13 mouse cellular contexts compared by ENCODE assay signal in genomic region chr1:160149291-160149906, GRCm38 (mm10). TPM values are rescaled to one million over a fixed set of nuclear protein-coding genes. Genes with fewer than 3 reads are reported as not detected.
A peak's percentile ranks its signal among the peaks of the same experiment; 100 is the strongest.
DNase-seq lines count a peak whose midpoint lies in the region; ATAC-seq and TF ChIP-seq lines count a peak whose summit lies in the region.
"Had no signal": no experiment of that assay in that cellular context is flagged by ENCODE, and none has a peak within 500 bp of the region (broad histone marks: within the 10 kb centered on the region; RNA-seq: fewer than 3 reads in every experiment).

No protein-coding gene starts in this region.

- no peaks in the 10 kb centered on the region for H3K9me3 ChIP-seq in embryonic facial prominence, embryonic 14.5 days (ENCODE audit: control insufficient read depth, low read length)
- H3K9me3 ChIP-seq in hindbrain, embryonic 16.5 days (ENCODE audit: control insufficient read depth, low read length) = no peaks in the 10 kb centered on the region
- no peaks in the 10 kb centered on the region for H3K9me3 ChIP-seq in midbrain, embryonic 10.5 days (replicated peaks)
- no peaks in the 10 kb centered on the region for H3K9me3 ChIP-seq in intestine, embryonic 15.5 days
- no peaks in the 10 kb centered on the region for H3K9me3 ChIP-seq in liver, postnatal 0 days (ENCODE audit: low read length)
- H3K9me3 ChIP-seq: limb, embryonic 13.5 days had no signal

- intact Hi-C loops in gastrocnemius, adult 2 months (cut with DNase I) = no loop called here

- H3K27me3 ChIP-seq in embryonic facial prominence, embryonic 14.5 days (replicated peaks; ENCODE audit: control insufficient read depth, insufficient read depth, low read length) = 0 out of 2 replicates have a peak, but pooled peaks cover 2% of the 10 kb centered on the region
- H3K27me3 ChIP-seq in hindbrain, embryonic 16.5 days (replicated peaks; ENCODE audit: control insufficient read depth, insufficient read depth, low read length) = no peaks in the 10 kb centered on the region
- no peaks in the 10 kb centered on the region for H3K27me3 ChIP-seq in midbrain, embryonic 10.5 days (ENCODE audit: low read depth, poor library complexity, severe bottlenecking)
- no peaks in the 10 kb centered on the region for H3K27me3 ChIP-seq in intestine, embryonic 15.5 days (replicated peaks)
- no peaks in the 10 kb centered on the region for H3K27me3 ChIP-seq in liver, postnatal 0 days (ENCODE audit: insufficient read depth, low read length)

- no peak overlapping the region for H3K9ac ChIP-seq in embryonic facial prominence, embryonic 14.5 days (ENCODE audit: low read depth, low read length)
- H3K9ac ChIP-seq in hindbrain, embryonic 16.5 days (ENCODE audit: low read depth, low read length) = no peak overlapping the region
- H3K9ac ChIP-seq in intestine, embryonic 15.5 days = no peak overlapping the region
- no peak overlapping the region for H3K9ac ChIP-seq in liver, postnatal 0 days (replicated peaks)
- H3K9ac ChIP-seq: limb, embryonic 13.5 days had no signal

- no peak for ATAC-seq in embryonic facial prominence, embryonic 14.5 days (ENCODE audit: low read depth)
- ATAC-seq in hindbrain, embryonic 16.5 days = peak; percentile 87
- ATAC-seq in intestine, embryonic 15.5 days = no peak
- no peak for ATAC-seq in liver, postnatal 0 days

- no peak overlapping the region for H3K4me3 ChIP-seq in embryonic facial prominence, embryonic 14.5 days (ENCODE audit: low read depth, low read length)
- H3K4me3 ChIP-seq in hindbrain, embryonic 16.5 days (ENCODE audit: low read length) = no peak overlapping the region
- H3K4me3 ChIP-seq in midbrain, embryonic 10.5 days = no peak overlapping the region
- H3K4me3 ChIP-seq in gastrocnemius, adult 2 months = no peak overlapping the region
- no peak overlapping the region for H3K4me3 ChIP-seq in intestine, embryonic 15.5 days (replicated peaks)
- no peak overlapping the region for H3K4me3 ChIP-seq in liver, postnatal 0 days (ENCODE audit: low read depth, low read length)
- H3K4me3 ChIP-seq: erythroblast, embryonic 14.5 days; limb, embryonic 13.5 days had no signal

- WGBS in embryonic facial prominence, embryonic 14.5 days = 29% methylated on average over 11 of the region's 11 CpGs
- WGBS in hindbrain, embryonic 16.5 days = 54% methylated on average over 11 of the region's 11 CpGs
- WGBS in midbrain, embryonic 10.5 days = 73% methylated on average over 11 of the region's 11 CpGs
- WGBS in intestine, embryonic 15.5 days = 54% methylated on average over 11 of the region's 11 CpGs
- 69% methylated on average over 11 of the region's 11 CpGs for WGBS in liver, postnatal 0 days (ENCODE audit: insufficient replicate concordance)

- 0 out of 2 replicates have a peak overlapping the region, but pooled peaks have one; percentile 0 for H3K27ac ChIP-seq in embryonic facial prominence, embryonic 14.5 days (replicated peaks; ENCODE audit: low read depth, low read length)
- 0 out of 2 replicates have a peak overlapping the region, but pooled peaks have one; percentile 13 for H3K27ac ChIP-seq in hindbrain, embryonic 16.5 days (ENCODE audit: low read depth, low read length)
- H3K27ac ChIP-seq in midbrain, embryonic 10.5 days (replicated peaks) = 0 out of 2 replicates have a peak overlapping the region, but pooled peaks have one; percentile 33
- H3K27ac ChIP-seq in gastrocnemius, adult 2 months = no peak overlapping the region
- no peak overlapping the region for H3K27ac ChIP-seq in intestine, embryonic 15.5 days
- no peak overlapping the region for H3K27ac ChIP-seq in liver, postnatal 0 days (ENCODE audit: low read depth)
- H3K27ac ChIP-seq: limb, embryonic 13.5 days had no signal

- H3K4me1 ChIP-seq in embryonic facial prominence, embryonic 14.5 days (ENCODE audit: control insufficient read depth, insufficient read depth, low read length) = peaks cover 16% of the 10 kb centered on the region; the same call in 1 of the 2 replicates
- H3K4me1 ChIP-seq in hindbrain, embryonic 16.5 days (ENCODE audit: control insufficient read depth, insufficient read depth, low read depth, low read length) = no peaks in the 10 kb centered on the region
- H3K4me1 ChIP-seq in midbrain, embryonic 10.5 days = peaks cover 10% of the 10 kb centered on the region; the same call in 1 of the 2 replicates
- no peaks in the 10 kb centered on the region for H3K4me1 ChIP-seq in intestine, embryonic 15.5 days (replicated peaks)
- no peaks in the 10 kb centered on the region for H3K4me1 ChIP-seq in liver, postnatal 0 days (ENCODE audit: insufficient read depth)

- no peak for TF ChIP-seq CTCF in gastrocnemius, adult 2 months (IDR thresholded peaks at IDR 0.05)
- TF ChIP-seq CTCF in liver, postnatal 0 days (IDR thresholded peaks at IDR 0.05; ENCODE audit: low read depth) = no peak

- TF ChIP-seq EP300 in liver, postnatal 0 days (IDR thresholded peaks at IDR 0.05; ENCODE audit: low read depth) = no peak

- DNase-seq in Muller cell, postnatal 12 days (ENCODE audit: inconsistent ontology term) = peak; percentile 47
- peak; percentile 75 for DNase-seq in embryonic facial prominence, embryonic 14.5 days (ENCODE audit: low spot score)
- no peak for DNase-seq in midbrain, embryonic 10.5 days (ENCODE audit: low spot score)
- no peak for DNase-seq in gastrocnemius, adult 2 months
- DNase-seq in gastrocnemius, adult 8-10 months (ENCODE audit: low spot score in 2 of 2) = no peak
- DNase-seq in liver, postnatal 0 days = no peak
- DNase-seq: thymus, postnatal 25 days had no signal

- H3K36me3 ChIP-seq in embryonic facial prominence, embryonic 14.5 days (ENCODE audit: control insufficient read depth, insufficient read depth, low read length) = no peaks in the 10 kb centered on the region
- no peaks in the 10 kb centered on the region for H3K36me3 ChIP-seq in hindbrain, embryonic 16.5 days (ENCODE audit: control insufficient read depth, insufficient read depth, low read length)
- H3K36me3 ChIP-seq in midbrain, embryonic 10.5 days = no peaks in the 10 kb centered on the region
- H3K36me3 ChIP-seq in intestine, embryonic 15.5 days = no peaks in the 10 kb centered on the region
- H3K36me3 ChIP-seq in liver, postnatal 0 days (replicated peaks; ENCODE audit: insufficient read depth, low read length) = no peaks in the 10 kb centered on the region
- H3K36me3 ChIP-seq: limb, embryonic 13.5 days had no signal

- peak overlapping the region; percentile 10; the same call in 1 of the 2 replicates for H3K4me2 ChIP-seq in embryonic facial prominence, embryonic 14.5 days (ENCODE audit: low read depth, low read length)
- no peak overlapping the region for H3K4me2 ChIP-seq in hindbrain, embryonic 16.5 days (ENCODE audit: low read length)
- no peak overlapping the region for H3K4me2 ChIP-seq in intestine, embryonic 15.5 days (replicated peaks)
- H3K4me2 ChIP-seq in liver, postnatal 0 days (ENCODE audit: low read depth, low read length) = no peak overlapping the region
- H3K4me2 ChIP-seq: limb, embryonic 13.5 days had no signal

RNA-seq across cellular contexts. Expression of gene Tnn, which starts 4.0 kb away (rescaled TPM):
- polyA plus RNA-seq in embryonic facial prominence, embryonic 14.5 days (2014; fragmentation: Nextera tagmentation; extraction: Ambion mirVana) = 10.9 and 17.2 TPM in 2 replicates
- polyA plus RNA-seq in hindbrain, embryonic 16.5 days (2015; fragmentation: Nextera tagmentation; extraction: Ambion mirVana) = 0.08 and 0.44 TPM in 2 replicates
- polyA plus RNA-seq in midbrain, embryonic 10.5 days (2016; fragmentation: Nextera tagmentation; extraction: Ambion mirVana) = not detected in 2 replicates
- not detected for total RNA-seq in gastrocnemius, adult 2 months (2021)
- polyA plus RNA-seq in intestine, embryonic 15.5 days (2015; fragmentation: Nextera tagmentation; extraction: Ambion mirVana) = 6.6 TPM in 2 replicates
- not detected for total RNA-seq in gastrocnemius, adult 8-10 months (2022)
- not detected in 2 replicates for polyA plus RNA-seq in liver, postnatal 0 days (2015; fragmentation: Nextera tagmentation; extraction: Ambion mirVana)
- total RNA-seq: hematopoietic stem cell, adult 5-6 weeks; megakaryocyte-erythroid progenitor cell, adult 5-6 weeks had no signal
- polyA plus RNA-seq: erythroblast, embryonic 14.5 days had no signal

RNA-seq across cellular contexts. Expression of gene Mrps14, which starts 45.6 kb away (rescaled TPM):
- 238 and 243 TPM in 2 replicates for polyA plus RNA-seq in embryonic facial prominence, embryonic 14.5 days (2014; fragmentation: Nextera tagmentation; extraction: Ambion mirVana)
- polyA plus RNA-seq in hindbrain, embryonic 16.5 days (2015; fragmentation: Nextera tagmentation; extraction: Ambion mirVana) = 129 and 137 TPM in 2 replicates
- polyA plus RNA-seq in midbrain, embryonic 10.5 days (2016; fragmentation: Nextera tagmentation; extraction: Ambion mirVana) = 245 and 255 TPM in 2 replicates
- total RNA-seq in gastrocnemius, adult 2 months (2021) = 10 to 100 TPM; 64.7 to 88.5 TPM
- 295 and 314 TPM in 2 replicates for polyA plus RNA-seq in intestine, embryonic 15.5 days (2015; fragmentation: Nextera tagmentation; extraction: Ambion mirVana)
- total RNA-seq in gastrocnemius, adult 8-10 months (2022) = 10 to 100 TPM; 74.2 to 82.8 (median 81.0) TPM
- polyA plus RNA-seq in liver, postnatal 0 days (2015; fragmentation: Nextera tagmentation; extraction: Ambion mirVana) = 160 and 167 TPM in 2 replicates

Comparison
In these comparisons a context has a peak if more than half of its experiments do, and no peak if none do; other contexts are left out.
1. DNase-seq: peak in Muller cell, postnatal 12 days (single experiment) and embryonic facial prominence, embryonic 14.5 days (single experiment); none in midbrain, embryonic 10.5 days (single experiment), gastrocnemius, adult 2 months (single experiment), gastrocnemius, adult 8-10 months (0 of 2) and liver, postnatal 0 days (single experiment).
2. H3K27ac ChIP-seq: peak in embryonic facial prominence, embryonic 14.5 days (single experiment), hindbrain, embryonic 16.5 days (single experiment) and midbrain, embryonic 10.5 days (single experiment); none in gastrocnemius, adult 2 months (single experiment), intestine, embryonic 15.5 days (single experiment) and liver, postnatal 0 days (single experiment).